Mouse (Mus musculus): ENCODE measurements around the gene Abcg2.
"Not testable (repeated sequence)": the region's sequence is repeated elsewhere in the genome, so short reads cannot be mapped to it uniquely, and the experiment has no call there.

- not testable (repeated sequence) for TF ChIP-seq CTCF (IDR thresholded peaks at IDR 0.05; ENCODE audit: low read depth, low read length); POLR2A (IDR thresholded peaks at IDR 0.05; ENCODE audit: insufficient read depth, low read length)
These were observed 11.4 kb downstream of the Abcg2 start for GRCm38 (mm10) chr6:58595639-58596293.
